7 mouse cellular contexts compared by ENCODE assay signal in the genomic region with DNA sequence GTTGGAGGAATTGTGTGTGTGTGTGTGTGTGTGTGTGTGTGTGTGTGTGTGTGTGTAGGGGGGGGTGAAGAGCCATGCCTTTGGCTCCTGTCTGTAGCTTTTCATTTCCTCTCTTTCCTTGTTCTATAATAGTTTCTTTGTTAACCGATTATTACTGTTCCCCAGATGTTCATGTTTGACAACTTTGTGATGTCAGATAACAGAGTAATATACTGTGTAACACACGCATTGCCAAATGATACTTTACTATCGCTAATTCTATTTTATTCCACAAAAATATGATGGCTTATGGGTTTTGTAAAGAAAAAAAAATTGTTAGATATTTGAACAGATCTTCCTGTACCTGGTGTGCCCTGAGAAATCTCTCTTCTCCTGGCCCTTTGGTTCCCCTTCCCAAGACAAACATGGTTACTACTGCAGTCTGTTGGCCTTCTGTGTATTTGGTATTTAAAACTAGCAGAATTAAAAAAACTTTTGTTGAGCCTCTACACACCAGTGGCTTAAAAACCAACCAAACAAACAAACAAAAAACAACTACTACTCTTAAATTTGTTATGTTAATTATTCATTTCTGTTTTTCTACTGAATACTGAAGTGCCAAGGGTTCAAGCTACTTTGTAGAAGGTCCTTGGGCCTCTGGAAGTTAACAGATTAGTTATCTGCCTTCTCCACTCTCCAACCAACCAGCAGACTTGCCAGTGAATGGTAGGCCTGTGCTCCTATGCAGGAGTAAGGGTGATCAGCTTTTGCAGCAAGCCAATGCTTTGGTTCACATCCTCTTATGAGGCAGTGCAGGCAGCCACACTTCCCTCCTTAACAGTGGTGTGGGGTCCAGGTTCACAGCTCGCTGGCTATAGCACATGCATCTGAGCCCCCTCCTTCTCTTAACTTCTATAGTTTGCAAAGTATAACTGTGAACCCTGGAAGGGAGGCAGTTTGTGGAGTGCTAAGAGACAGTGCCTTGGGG. TPM values are rescaled to one million over a fixed set of nuclear protein-coding genes. Genes with fewer than 3 reads are reported as not detected.
A peak's percentile ranks its signal among the peaks of the same experiment; 100 is the strongest.
DNase-seq lines count a peak whose midpoint lies in the region; ATAC-seq and TF ChIP-seq lines count a peak whose summit lies in the region.

No protein-coding gene starts in this region.

- peaks cover 15% of the 10 kb centered on the region; the same call in 1 of the 2 replicates for H3K27me3 ChIP-seq in lung, embryonic 15.5 days
- peaks cover 21% of the 10 kb centered on the region for H3K27me3 ChIP-seq in embryonic facial prominence, embryonic 15.5 days
- no peaks in the 10 kb centered on the region for H3K27me3 ChIP-seq in liver, embryonic 14.5 days (ENCODE audit: control insufficient read depth, insufficient read depth, low read length)
- H3K27me3 ChIP-seq in stomach, embryonic 14.5 days (ENCODE audit: control insufficient read depth, insufficient read depth, low read length), result no peaks in the 10 kb centered on the region

- 45% methylated on average over 4 of the region's 4 CpGs for WGBS in lung, embryonic 15.5 days
- WGBS in embryonic facial prominence, embryonic 15.5 days, result 49% methylated on average over 4 of the region's 4 CpGs
- 8% methylated on average over 4 of the region's 4 CpGs for WGBS in liver, embryonic 14.5 days (ENCODE audit: insufficient replicate concordance)
- 50% methylated on average over 4 of the region's 4 CpGs for WGBS in stomach, embryonic 14.5 days

- no peaks in the 10 kb centered on the region for H3K36me3 ChIP-seq in lung, embryonic 15.5 days
- H3K36me3 ChIP-seq in embryonic facial prominence, embryonic 15.5 days, result no peaks in the 10 kb centered on the region
- peaks cover 6% of the 10 kb centered on the region; the same call in 1 of the 2 replicates for H3K36me3 ChIP-seq in liver, embryonic 14.5 days (replicated peaks; ENCODE audit: control insufficient read depth, insufficient read depth, low read depth)
- H3K36me3 ChIP-seq in stomach, embryonic 14.5 days (ENCODE audit: control insufficient read depth, insufficient read depth, low read length), result no peaks in the 10 kb centered on the region

- no peak overlapping the region for H3K9ac ChIP-seq in lung, embryonic 15.5 days
- no peak overlapping the region for H3K9ac ChIP-seq in embryonic facial prominence, embryonic 15.5 days
- peak overlapping the region; percentile 77 for H3K9ac ChIP-seq in liver, embryonic 14.5 days (replicated peaks)
- H3K9ac ChIP-seq in stomach, embryonic 14.5 days (replicated peaks; ENCODE audit: low read depth, low read length), result no peak overlapping the region

- no peak overlapping the region for H3K4me3 ChIP-seq in lung, embryonic 15.5 days
- H3K4me3 ChIP-seq in embryonic facial prominence, embryonic 15.5 days (replicated peaks), result no peak overlapping the region
- peak overlapping the region; percentile 63 to 73 for H3K4me3 ChIP-seq in liver, embryonic 14.5 days (ENCODE audit: insufficient read depth in 1 of 2, low read depth in 2 of 2, low read length in 2 of 2)
- no peak overlapping the region for H3K4me3 ChIP-seq in stomach, embryonic 14.5 days (ENCODE audit: low read depth, low read length)

- TF ChIP-seq CTCF in liver, embryonic 14.5 days (IDR thresholded peaks at IDR 0.05; ENCODE audit: low read depth), result no peak

- no peak overlapping the region for H3K27ac ChIP-seq in lung, embryonic 15.5 days
- H3K27ac ChIP-seq in embryonic facial prominence, embryonic 15.5 days (replicated peaks), result no peak overlapping the region
- peak overlapping the region; percentile 95 for H3K27ac ChIP-seq in liver, embryonic 14.5 days
- no peak overlapping the region for H3K27ac ChIP-seq in stomach, embryonic 14.5 days (ENCODE audit: low read length)

- ATAC-seq in lung, embryonic 15.5 days (ENCODE audit: borderline replicate concordance, extremely low read depth, low FRiP score, low TSS enrichment), result no peak
- no peak for ATAC-seq in embryonic facial prominence, embryonic 15.5 days (ENCODE audit: insufficient number of reproducible peaks, low FRiP score, low TSS enrichment, low read depth)
- peak; percentile 88 for ATAC-seq in liver, embryonic 14.5 days (ENCODE audit: insufficient read depth)
- no peak for ATAC-seq in stomach, embryonic 14.5 days (ENCODE audit: insufficient number of reproducible peaks, insufficient read depth, low FRiP score, low read depth)

- no peak for DNase-seq in lung, postnatal 4 days
- DNase-seq in liver, embryonic 14.5 days (ENCODE audit: low read depth in 3 of 3, low spot score in 3 of 3), result peak; percentile 72 to 80 (median 78)
- DNase-seq in layer of hippocampus, adult 8-10 months (ENCODE audit: low spot score in 2 of 2), result no peak
- no peak for DNase-seq in lung, adult 18-20 months

- H3K4me2 ChIP-seq in lung, embryonic 15.5 days, result peak overlapping the region; percentile 86
- H3K4me2 ChIP-seq in embryonic facial prominence, embryonic 15.5 days (replicated peaks), result peak overlapping the region; percentile 99; the same call in 1 of the 2 replicates
- peak overlapping the region; percentile 93 for H3K4me2 ChIP-seq in liver, embryonic 14.5 days (ENCODE audit: low read depth)
- H3K4me2 ChIP-seq in stomach, embryonic 14.5 days (replicated peaks; ENCODE audit: low read depth, low read length), result peak overlapping the region; percentile 98

- peak; percentile 90 for TF ChIP-seq EP300 in liver, embryonic 14.5 days (IDR thresholded peaks at IDR 0.05; ENCODE audit: low read depth)

- H3K9me3 ChIP-seq in lung, embryonic 15.5 days, result no peaks in the 10 kb centered on the region
- no peaks in the 10 kb centered on the region for H3K9me3 ChIP-seq in embryonic facial prominence, embryonic 15.5 days (replicated peaks)
- H3K9me3 ChIP-seq in liver, embryonic 14.5 days (ENCODE audit: control insufficient read depth, low read length), result no peaks in the 10 kb centered on the region
- H3K9me3 ChIP-seq in stomach, embryonic 14.5 days (ENCODE audit: control insufficient read depth, low read depth, low read length), result no peaks in the 10 kb centered on the region

- H3K4me1 ChIP-seq in lung, embryonic 15.5 days, result peaks cover 10% of the 10 kb centered on the region
- peaks cover 12% of the 10 kb centered on the region for H3K4me1 ChIP-seq in embryonic facial prominence, embryonic 15.5 days
- peaks cover 14 to 21% of the 10 kb centered on the region in 2 experiments for H3K4me1 ChIP-seq in liver, embryonic 14.5 days (replicated peaks; ENCODE audit: control insufficient read depth in 2 of 2, insufficient read depth in 2 of 2, low read length in 1 of 2)
- peaks cover 14% of the 10 kb centered on the region; the same call in 1 of the 2 replicates for H3K4me1 ChIP-seq in stomach, embryonic 14.5 days (ENCODE audit: control insufficient read depth, insufficient read depth, low read length)

RNA-seq across cellular contexts. Expression of gene Tifa, which starts 2.3 kb away (rescaled TPM):
- polyA plus RNA-seq in lung, embryonic 15.5 days (2015; fragmentation: Nextera tagmentation; extraction: Ambion mirVana), result 4.9 and 6.1 TPM in 2 replicates
- 3.6 TPM in 2 replicates for polyA plus RNA-seq in embryonic facial prominence, embryonic 15.5 days (2015; fragmentation: Nextera tagmentation; extraction: Ambion mirVana)
- 5.4 and 8.6 TPM in 2 replicates for polyA plus RNA-seq in liver, embryonic 14.5 days (2012; rRNA removed)
- polyA plus RNA-seq in liver, embryonic 14.5 days (2014; fragmentation: Nextera tagmentation; extraction: Ambion mirVana), result 15.2 and 15.9 TPM in 2 replicates
- polyA plus RNA-seq in stomach, embryonic 14.5 days (2014; fragmentation: Nextera tagmentation; extraction: Ambion mirVana), result 4.5 and 6.1 TPM in 2 replicates
- 10 to 100 TPM in 2 of 4 experiments, 1 to 10 TPM in 2; 7.7 to 12.5 (median 9.7) TPM for total RNA-seq in layer of hippocampus, adult 8-10 months (2022)

RNA-seq across cellular contexts. Expression of gene Alpk1, which starts 11.6 kb away (rescaled TPM):
- 1.0 and 1.9 TPM in 2 replicates for polyA plus RNA-seq in lung, embryonic 15.5 days (2015; fragmentation: Nextera tagmentation; extraction: Ambion mirVana)
- 1.0 and 2.4 TPM in 2 replicates for polyA plus RNA-seq in embryonic facial prominence, embryonic 15.5 days (2015; fragmentation: Nextera tagmentation; extraction: Ambion mirVana)
- polyA plus RNA-seq in liver, embryonic 14.5 days (2012; rRNA removed), result 0.38 and 0.59 TPM in 2 replicates
- 0.19 and 0.37 TPM in 2 replicates for polyA plus RNA-seq in liver, embryonic 14.5 days (2014; fragmentation: Nextera tagmentation; extraction: Ambion mirVana)
- 2.9 and 3.5 TPM in 2 replicates for polyA plus RNA-seq in stomach, embryonic 14.5 days (2014; fragmentation: Nextera tagmentation; extraction: Ambion mirVana)
- total RNA-seq in layer of hippocampus, adult 8-10 months (2022), result 10 to 100 TPM in 3 of 4 experiments, 1 to 10 TPM in 1; 8.6 to 12.3 (median 11.4) TPM

RNA-seq across cellular contexts. Expression of gene Ap1ar, which starts 45.4 kb away (rescaled TPM):
- polyA plus RNA-seq in lung, embryonic 15.5 days (2015; fragmentation: Nextera tagmentation; extraction: Ambion mirVana), result 50.9 and 54.8 TPM in 2 replicates
- 54.3 and 58.1 TPM in 2 replicates for polyA plus RNA-seq in embryonic facial prominence, embryonic 15.5 days (2015; fragmentation: Nextera tagmentation; extraction: Ambion mirVana)
- polyA plus RNA-seq in liver, embryonic 14.5 days (2012; rRNA removed), result 15.3 and 23.6 TPM in 2 replicates
- 12.4 and 15.7 TPM in 2 replicates for polyA plus RNA-seq in liver, embryonic 14.5 days (2014; fragmentation: Nextera tagmentation; extraction: Ambion mirVana)
- polyA plus RNA-seq in stomach, embryonic 14.5 days (2014; fragmentation: Nextera tagmentation; extraction: Ambion mirVana), result 56.8 and 62.3 TPM in 2 replicates
- total RNA-seq in layer of hippocampus, adult 8-10 months (2022), result 10 to 100 TPM; 71.5 to 88.5 (median 84.3) TPM

Comparison
In these comparisons a context has a peak if more than half of its experiments do, and no peak if none do; other contexts are left out.
1. H3K4me3 ChIP-seq: peak in liver, embryonic 14.5 days (2 of 2); none in lung, embryonic 15.5 days (single experiment), embryonic facial prominence, embryonic 15.5 days (single experiment) and stomach, embryonic 14.5 days (single experiment).
2. DNase-seq: peak in liver, embryonic 14.5 days (3 of 3); none in lung, postnatal 4 days (0 of 2), layer of hippocampus, adult 8-10 months (0 of 2) and lung, adult 18-20 months (0 of 2).
3. Peak in every context shown above with its lines, with median percentiles within 50 percentile points of each other: H3K4me2 ChIP-seq.